Mouse (Mus musculus) liver, postnatal 0 days (tissue): Measurements from ENCODE around the gene Cops6.

Source experiments
- CTCF ChIP-seq: sonication (generic); IDR thresholded peaks from 2 replicates; pipeline ENCODE4 v1.5.1; 2016; ENCODE audit warnings: antibody characterized with exemption, low read depth
- EP300 ChIP-seq: IDR thresholded peaks from 2 replicates; pipeline ENCODE4 v1.6.1; 2016; ENCODE audit warnings: antibody characterized with exemption, low read depth, mild to moderate bottlenecking

- no peak for TF ChIP-seq CTCF
- no peak for TF ChIP-seq EP300
Measured at GRCm38 (mm10) chr5:138173217-138173616, 12.3 kb downstream of the Cops6 start.
